Mouse (Mus musculus): ENCODE measurements around the gene Pgd. TPM values are rescaled to one million over a fixed set of nuclear protein-coding genes. Genes with fewer than 3 reads are reported as not detected.
A peak's percentile ranks its signal among the peaks of the same experiment; 100 is the strongest.
"Not testable (repeated sequence)": the region's sequence is repeated elsewhere in the genome, so short reads cannot be mapped to it uniquely, and the experiment has no call there.

Gene Pgd
- polyA plus RNA-seq, 1 experiment from 2014 or later = 195 TPM

- no peaks in the 10 kb centered on the region; the same call in 1 of the 2 replicates for H3K4me1 ChIP-seq (replicated peaks)
- H3K9me3 ChIP-seq = no peaks in the 10 kb centered on the region
- H3K4me3 ChIP-seq (replicated peaks) = no peak overlapping the region
- no peak overlapping the region for H3K4me2 ChIP-seq (replicated peaks)
- no peak overlapping the region for H3K27ac ChIP-seq
- no peak for ATAC-seq
- no peaks in the 10 kb centered on the region for H3K27me3 ChIP-seq (replicated peaks)
- H3K36me3 ChIP-seq = peaks cover 15% of the 10 kb centered on the region; the same call in 1 of the 2 replicates
- WGBS = 57% methylated on average over 4 of the region's 4 CpGs
- no peak overlapping the region for H3K9ac ChIP-seq
Measured at GRCm38 (mm10) chr4:149179573-149179972, 13.0 kb upstream of the Pgd start.

DNA sequence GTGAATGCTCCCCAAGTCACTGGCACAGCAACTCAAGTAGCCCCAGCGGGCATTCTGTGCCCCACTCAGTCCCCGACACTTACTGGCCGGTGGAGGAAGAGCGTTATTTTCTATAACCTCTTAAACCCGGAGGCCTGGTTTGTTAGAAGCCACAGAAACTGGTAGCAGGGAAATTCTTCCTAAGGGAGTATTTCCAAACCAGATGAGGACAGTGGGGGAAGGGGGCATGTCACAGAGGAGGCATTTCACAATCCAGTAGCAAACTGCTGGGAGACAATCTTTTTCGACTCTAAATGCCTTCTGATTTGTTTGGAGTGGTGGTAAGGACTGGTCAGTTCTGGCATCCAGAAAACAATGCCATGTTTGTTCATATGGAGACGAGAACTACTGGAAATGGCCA lies 12.6 kb upstream of the Pgd start:
- 80% methylated on average over 7 of the region's 7 CpGs for WGBS
- Histone ChIP-seq H3K4me2 (replicated peaks) (no peak overlapping the region), H3K36me3 (peaks cover 15% of the 10 kb centered on the region; the same call in 1 of the 2 replicates), H3K4me3 (replicated peaks) (no peak overlapping the region), H3K27me3 (replicated peaks) (no peaks in the 10 kb centered on the region), H3K9ac (no peak overlapping the region), H3K9me3 (no peaks in the 10 kb centered on the region), H3K27ac (no peak overlapping the region), H3K4me1 (replicated peaks) (no peaks in the 10 kb centered on the region; the same call in 1 of the 2 replicates)
- no peak for ATAC-seq

DNA sequence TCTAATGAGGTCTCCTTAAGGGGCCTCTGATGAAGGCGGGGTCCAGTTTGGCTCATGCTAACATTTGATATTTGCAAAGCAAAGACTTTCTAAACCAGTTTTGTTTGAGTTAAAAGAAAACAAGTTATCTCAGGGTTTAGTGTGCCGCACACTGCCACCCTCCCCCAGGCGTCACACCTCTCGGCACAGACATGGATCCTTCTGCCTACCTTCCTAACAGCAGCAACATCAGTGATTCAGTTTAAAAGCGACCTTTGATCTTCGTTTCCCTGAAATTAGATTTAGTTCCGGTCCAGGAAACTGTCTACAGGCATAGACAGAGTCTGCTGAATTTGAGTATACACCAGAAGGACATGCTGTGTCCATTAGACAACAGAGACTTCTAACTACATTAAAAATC lies 11.8 kb upstream of the Pgd start:
- Histone ChIP-seq H3K4me2 (replicated peaks) (no peak overlapping the region), H3K27me3 (replicated peaks) (no peaks in the 10 kb centered on the region), H3K4me1 (replicated peaks) (no peaks in the 10 kb centered on the region; the same call in 1 of the 2 replicates), H3K36me3 (peaks cover 15% of the 10 kb centered on the region; the same call in 1 of the 2 replicates), H3K4me3 (replicated peaks) (no peak overlapping the region), H3K9me3 (no peaks in the 10 kb centered on the region), H3K27ac (no peak overlapping the region), H3K9ac (no peak overlapping the region)
- ATAC-seq = peak; percentile 46; the same call in 1 of the 2 replicates
- WGBS = 55% methylated on average over 7 of the region's 7 CpGs

GRCm38 (mm10) chr4:149177046-149177445 lies 10.5 kb upstream of the Pgd start:
- Histone ChIP-seq H3K9me3 (no peaks in the 10 kb centered on the region), H3K4me1 (replicated peaks) (peaks cover 3% of the 10 kb centered on the region; the same call in 1 of the 2 replicates), H3K36me3 (0 out of 2 replicates have a peak, but pooled peaks cover 14% of the 10 kb centered on the region), H3K4me2 (replicated peaks) (no peak overlapping the region), H3K27me3 (replicated peaks) (no peaks in the 10 kb centered on the region), H3K27ac (no peak overlapping the region), H3K4me3 (replicated peaks) (no peak overlapping the region), H3K9ac (no peak overlapping the region)
- no peak for ATAC-seq
- WGBS = 43% methylated on average over 5 of the region's 5 CpGs

- Histone ChIP-seq H3K27me3 (replicated peaks) (no peaks in the 10 kb centered on the region), H3K4me1 (replicated peaks) (peaks cover 5% of the 10 kb centered on the region; the same call in 1 of the 2 replicates), H3K9ac (no peak overlapping the region), H3K4me2 (replicated peaks) (no peak overlapping the region), H3K4me3 (replicated peaks) (no peak overlapping the region), H3K36me3 (0 out of 2 replicates have a peak, but pooled peaks cover 10% of the 10 kb centered on the region), H3K9me3 (no peaks in the 10 kb centered on the region), H3K27ac (no peak overlapping the region)
- ATAC-seq = 0 out of 2 replicates have a peak, but pooled peaks have one; percentile 19
- 80% methylated on average over 6 of the region's 6 CpGs for WGBS
Measured at GRCm38 (mm10) chr4:149176645-149177044, 10.1 kb upstream of the Pgd start.

- no peak for ATAC-seq
- Histone ChIP-seq H3K9me3 (no peaks in the 10 kb centered on the region), H3K4me1 (replicated peaks) (peaks cover 10% of the 10 kb centered on the region), H3K4me3 (replicated peaks) (no peak overlapping the region), H3K27ac (no peak overlapping the region), H3K27me3 (replicated peaks) (no peaks in the 10 kb centered on the region), H3K9ac (no peak overlapping the region), H3K36me3 (no peaks in the 10 kb centered on the region), H3K4me2 (replicated peaks) (no peak overlapping the region)
- WGBS = 84% methylated on average over 6 of the region's 6 CpGs
Measured at GRCm38 (mm10) chr4:149173661-149174060, 7.1 kb upstream of the Pgd start.

- no peak overlapping the region for H3K4me3 ChIP-seq (replicated peaks)
- H3K4me2 ChIP-seq (replicated peaks) = no peak overlapping the region
- 66% methylated on average over 2 of the region's 2 CpGs for WGBS
- H3K4me1 ChIP-seq (replicated peaks) = peaks cover 10% of the 10 kb centered on the region; the same call in 1 of the 2 replicates
- H3K9ac ChIP-seq = no peak overlapping the region
- H3K36me3 ChIP-seq = no peaks in the 10 kb centered on the region
- no peak overlapping the region for H3K27ac ChIP-seq
- no peaks in the 10 kb centered on the region for H3K27me3 ChIP-seq (replicated peaks)
- ATAC-seq = no peak
- H3K9me3 ChIP-seq = no peaks in the 10 kb centered on the region
Measured at GRCm38 (mm10) chr4:149172666-149173065, 6.1 kb upstream of the Pgd start.

GRCm38 (mm10) chr4:149172083-149172482 lies 5.5 kb upstream of the Pgd start:
- H3K36me3 ChIP-seq = no peaks in the 10 kb centered on the region
- no peak overlapping the region for H3K4me3 ChIP-seq (replicated peaks)
- no peak overlapping the region for H3K9ac ChIP-seq
- no peak overlapping the region for H3K27ac ChIP-seq
- H3K9me3 ChIP-seq = no peaks in the 10 kb centered on the region
- 88% methylated on average over 5 of the region's 5 CpGs for WGBS
- ATAC-seq = no peak
- H3K4me2 ChIP-seq (replicated peaks) = no peak overlapping the region
- H3K4me1 ChIP-seq (replicated peaks) = peaks cover 10% of the 10 kb centered on the region; the same call in 1 of the 2 replicates
- no peaks in the 10 kb centered on the region for H3K27me3 ChIP-seq (replicated peaks)

DNA sequence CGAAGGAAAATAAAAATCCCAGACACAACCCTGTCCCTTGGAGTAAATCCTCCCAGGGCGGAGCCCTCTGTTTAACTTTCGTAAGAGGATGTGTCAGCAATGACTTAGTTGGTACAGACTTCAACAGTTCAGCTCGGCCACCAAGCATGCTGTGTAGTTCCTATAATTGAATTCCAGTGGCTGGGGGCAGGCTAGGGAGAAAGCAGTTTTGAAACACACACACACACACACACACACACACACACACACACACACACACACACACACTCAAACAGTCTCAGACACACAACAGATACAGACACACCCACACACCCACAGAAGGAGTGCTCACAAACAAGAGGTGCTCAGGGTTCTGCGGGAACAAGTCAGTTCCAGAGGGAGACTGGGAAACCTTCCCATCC lies 5.0 kb upstream of the Pgd start:
- Histone ChIP-seq H3K9me3 (no peaks in the 10 kb centered on the region), H3K27ac (no peak overlapping the region), H3K4me3 (replicated peaks) (no peak overlapping the region), H3K9ac (no peak overlapping the region), H3K4me2 (replicated peaks) (no peak overlapping the region), H3K27me3 (replicated peaks) (no peaks in the 10 kb centered on the region), H3K4me1 (replicated peaks) (peaks cover 10% of the 10 kb centered on the region; the same call in 1 of the 2 replicates), H3K36me3 (no peaks in the 10 kb centered on the region)
- no peak for ATAC-seq
- WGBS = 46% methylated on average over 5 of the region's 5 CpGs

DNA sequence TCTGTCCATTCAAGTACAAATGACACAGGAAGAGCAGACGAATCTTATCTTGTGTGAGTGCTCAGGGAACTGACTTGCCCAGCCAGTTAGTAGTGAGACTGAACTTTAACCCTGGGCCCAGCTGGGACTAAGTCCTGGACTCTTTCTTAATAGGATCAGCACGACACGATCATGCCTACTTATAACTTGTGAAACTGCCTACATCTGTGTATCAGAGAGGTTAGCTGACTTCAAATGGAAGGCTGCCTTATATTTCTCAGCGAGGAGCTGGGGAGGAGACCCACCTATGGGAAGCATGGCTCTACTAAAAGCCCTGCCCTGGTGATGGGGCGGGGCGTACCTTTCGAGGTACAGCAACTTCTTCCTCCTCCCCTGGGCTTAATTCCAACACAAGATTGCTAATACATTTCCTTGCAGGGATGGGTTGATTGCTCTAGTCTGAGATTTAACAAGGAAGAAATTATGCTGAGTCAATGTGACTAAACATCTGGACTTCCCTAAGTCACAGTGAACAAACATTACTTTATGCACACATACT lies 3.9 kb upstream of the Pgd start:
- Histone ChIP-seq H3K27ac (peak overlapping the region; percentile 91), H3K9ac (no peak overlapping the region), H3K9me3 (no peaks in the 10 kb centered on the region), H3K4me2 (replicated peaks) (peak overlapping the region; percentile 34), H3K36me3 (no peaks in the 10 kb centered on the region), H3K4me1 (replicated peaks) (peaks cover 13% of the 10 kb centered on the region; the same call in 1 of the 2 replicates), H3K4me3 (replicated peaks) (no peak overlapping the region), H3K27me3 (replicated peaks) (no peaks in the 10 kb centered on the region)
- peak; percentile 69 for ATAC-seq
- WGBS = 43% methylated on average over 7 of the region's 7 CpGs

DNA sequence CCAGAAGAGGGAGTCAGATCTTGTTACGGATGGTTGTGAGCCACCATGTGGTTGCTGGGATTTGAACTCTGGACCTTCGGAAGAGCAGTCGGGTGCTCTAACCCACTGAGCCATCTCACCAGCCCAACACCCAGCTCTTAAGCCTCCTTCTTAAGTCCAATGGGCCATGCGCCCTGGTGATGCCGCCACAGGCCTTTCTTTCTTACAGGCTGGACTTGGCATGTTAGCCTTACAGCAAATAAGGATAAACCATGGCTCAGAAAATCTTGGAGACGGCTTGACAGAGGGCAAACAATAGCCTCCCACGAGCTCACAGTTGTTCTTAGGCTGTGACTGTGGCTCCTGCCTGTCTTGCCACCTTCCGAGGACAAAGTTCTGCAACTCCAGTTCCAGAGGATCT lies 3.4 kb upstream of the Pgd start:
- ATAC-seq; H3K27me3 ChIP-seq (replicated peaks); H3K9ac ChIP-seq; H3K36me3 ChIP-seq; H3K4me3 ChIP-seq (replicated peaks); H3K9me3 ChIP-seq: not testable (repeated sequence)
- peak overlapping the region; percentile 30 for H3K4me2 ChIP-seq (replicated peaks)
- H3K4me1 ChIP-seq (replicated peaks) = peaks cover 18% of the 10 kb centered on the region; the same call in 1 of the 2 replicates
- H3K27ac ChIP-seq = peak overlapping the region; percentile 91
- 68% methylated on average over 7 of the region's 8 CpGs for WGBS

- Histone ChIP-seq H3K4me3 (replicated peaks) (peak overlapping the region; percentile 83; the same call in 1 of the 2 replicates), H3K9ac (no peak overlapping the region), H3K27me3 (replicated peaks) (no peaks in the 10 kb centered on the region), H3K4me2 (replicated peaks) (peak overlapping the region; percentile 81), H3K36me3 (peaks cover 4% of the 10 kb centered on the region; the same call in 1 of the 2 replicates), H3K4me1 (replicated peaks) (peaks cover 18% of the 10 kb centered on the region; the same call in 1 of the 2 replicates), H3K9me3 (no peaks in the 10 kb centered on the region), H3K27ac (no peak overlapping the region)
- no peak for ATAC-seq
- 71% methylated on average over 2 of the region's 2 CpGs for WGBS
Measured at GRCm38 (mm10) chr4:149168016-149168415, 1.4 kb upstream of the Pgd start.
